Mouse (Mus musculus): ENCODE results near the gene Aldh1a2. TPM values are rescaled to one million over a fixed set of nuclear protein-coding genes. Genes with fewer than 3 reads are reported as not detected.

The Aldh1a2 gene
- polyA plus RNA-seq, 1 experiment from 2014 or later: 77.7 TPM

DNA sequence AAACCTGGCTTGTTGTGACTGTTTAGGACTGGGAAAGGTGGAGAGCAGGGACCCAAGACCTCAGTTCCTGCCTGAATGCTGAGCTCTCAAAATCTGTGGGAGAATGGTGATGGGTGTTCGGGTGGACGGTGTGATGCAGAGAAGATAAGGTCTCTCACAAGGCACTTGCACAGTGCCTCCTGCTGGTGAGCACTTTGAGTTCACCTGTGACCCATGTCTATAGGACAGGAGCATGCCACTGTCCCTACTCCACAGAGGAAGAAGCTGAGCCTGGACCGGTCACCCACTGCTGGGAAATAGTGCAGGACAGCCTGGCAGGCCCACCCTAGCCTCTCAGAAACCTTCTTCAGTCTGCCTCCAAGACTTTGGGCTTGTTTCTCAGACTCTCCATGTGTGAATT lies 100.4 kb downstream of the Aldh1a2 start:
- 87% methylated on average over 3 of the region's 3 CpGs for WGBS
- no peak overlapping the region for H3K4me3 ChIP-seq
- no peak overlapping the region for H3K4me2 ChIP-seq
- no peaks in the 10 kb centered on the region for H3K36me3 ChIP-seq
- no peaks in the 10 kb centered on the region for H3K9me3 ChIP-seq
- no peak overlapping the region for H3K9ac ChIP-seq
- H3K27ac ChIP-seq (replicated peaks): no peak overlapping the region
- ATAC-seq (ENCODE audit: low read depth): no peak
- no peaks in the 10 kb centered on the region for H3K4me1 ChIP-seq (replicated peaks)
- H3K27me3 ChIP-seq: peaks cover 9% of the 10 kb centered on the region

DNA sequence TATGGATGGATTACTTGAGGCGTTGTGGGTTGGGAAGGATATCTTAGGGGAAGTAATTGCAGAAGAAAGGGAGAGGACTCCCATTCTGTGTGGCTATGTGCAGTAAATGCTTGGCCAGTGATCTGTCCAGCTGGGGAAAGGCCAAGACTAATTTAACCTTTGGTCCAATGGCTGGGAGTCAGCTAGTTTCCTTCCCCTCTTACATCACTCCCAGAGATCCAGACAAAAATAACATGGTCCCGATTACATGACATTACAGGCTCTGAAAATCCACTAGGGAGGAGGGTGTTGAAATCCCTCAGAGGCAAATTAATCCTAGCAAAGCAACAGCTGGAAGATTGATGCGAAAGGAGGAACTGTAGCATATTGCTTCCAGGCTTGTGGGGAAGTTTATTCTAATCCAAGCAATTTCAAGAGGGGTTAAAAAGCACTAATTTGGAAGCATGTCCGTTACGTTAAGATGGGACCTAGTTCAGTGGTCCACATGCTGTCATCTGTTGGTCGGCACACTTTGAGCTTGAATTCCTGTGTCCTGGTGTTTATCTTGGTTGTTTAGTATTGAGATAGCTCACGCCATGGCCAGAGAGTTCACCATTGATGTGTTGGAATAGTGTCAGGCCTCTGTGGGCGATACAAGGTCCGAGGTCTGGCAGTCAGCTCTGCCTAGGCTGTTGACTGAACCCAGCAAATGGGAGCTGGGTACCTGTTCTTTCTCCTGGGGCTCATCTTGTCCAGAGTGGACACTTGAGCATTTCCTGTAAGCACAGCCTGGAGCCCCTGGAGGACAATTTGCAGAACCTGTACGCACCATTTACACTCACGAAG lies 101.7 kb downstream of the Aldh1a2 start:
- H3K36me3 ChIP-seq: no peaks in the 10 kb centered on the region
- ATAC-seq (ENCODE audit: low read depth): no peak
- 75% methylated on average over 11 of the region's 11 CpGs for WGBS

DNA sequence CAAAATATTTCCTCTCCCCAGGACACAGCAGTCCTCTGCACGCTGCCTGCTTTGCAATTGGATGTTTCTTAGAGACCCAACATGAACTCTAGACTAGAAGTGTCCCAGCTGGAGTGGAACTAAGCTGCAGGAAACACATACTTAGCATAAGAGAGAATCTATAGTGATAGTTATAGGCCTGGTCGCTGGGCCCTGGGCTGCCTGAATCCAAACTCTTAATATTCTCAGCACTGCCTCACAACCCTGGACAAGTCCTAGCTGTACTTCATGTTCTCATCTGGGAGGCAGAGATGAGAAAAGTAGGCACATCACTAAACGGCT lies 102.3 kb downstream of the Aldh1a2 start:
- ATAC-seq (ENCODE audit: low read depth): no peak
- H3K27me3 ChIP-seq: peaks cover 11% of the 10 kb centered on the region
- no peak overlapping the region for H3K27ac ChIP-seq (replicated peaks)
- H3K9ac ChIP-seq: no peak overlapping the region
- H3K4me1 ChIP-seq (replicated peaks): no peaks in the 10 kb centered on the region
- no peak overlapping the region for H3K4me2 ChIP-seq
- WGBS: 71% methylated on average over 3 of the region's 3 CpGs
- no peak overlapping the region for H3K4me3 ChIP-seq
- no peaks in the 10 kb centered on the region for H3K36me3 ChIP-seq
- no peaks in the 10 kb centered on the region for H3K9me3 ChIP-seq

More for the DNA sequence above, 101.7 kb downstream of the Aldh1a2 start:
- Histone ChIP-seq H3K4me3 (no peak overlapping the region), H3K9ac (no peak overlapping the region), H3K27me3 (peaks cover 11% of the 10 kb centered on the region), H3K4me2 (no peak overlapping the region), H3K4me1 (replicated peaks) (no peaks in the 10 kb centered on the region), H3K9me3 (no peaks in the 10 kb centered on the region), H3K27ac (replicated peaks) (no peak overlapping the region)

DNA sequence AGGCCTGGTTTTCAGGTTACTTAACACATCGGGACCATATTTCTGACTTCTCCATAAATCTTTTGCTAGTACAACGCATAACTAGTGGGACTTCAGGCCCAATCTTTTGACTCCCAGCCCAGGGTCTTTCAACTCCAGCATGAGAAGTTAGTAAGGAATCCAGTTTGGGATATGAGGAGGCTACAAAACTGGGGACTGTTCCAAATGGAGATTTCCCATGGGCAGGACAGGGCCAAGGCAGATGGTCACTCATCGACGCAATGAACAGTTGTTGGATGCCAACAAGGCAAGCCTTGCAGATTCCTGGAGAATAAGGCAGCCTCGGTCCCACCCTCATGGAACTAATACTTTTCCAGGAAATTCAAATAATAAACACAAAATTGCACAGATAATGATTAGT lies 104.2 kb downstream of the Aldh1a2 start:
- Histone ChIP-seq H3K27ac (replicated peaks) (no peak overlapping the region), H3K9me3 (no peaks in the 10 kb centered on the region), H3K4me3 (no peak overlapping the region), H3K27me3 (peaks cover 11% of the 10 kb centered on the region), H3K36me3 (no peaks in the 10 kb centered on the region), H3K4me1 (replicated peaks) (no peaks in the 10 kb centered on the region), H3K9ac (no peak overlapping the region), H3K4me2 (no peak overlapping the region)
- 94% methylated on average over 5 of the region's 5 CpGs for WGBS
- no peak for ATAC-seq (ENCODE audit: low read depth)

DNA sequence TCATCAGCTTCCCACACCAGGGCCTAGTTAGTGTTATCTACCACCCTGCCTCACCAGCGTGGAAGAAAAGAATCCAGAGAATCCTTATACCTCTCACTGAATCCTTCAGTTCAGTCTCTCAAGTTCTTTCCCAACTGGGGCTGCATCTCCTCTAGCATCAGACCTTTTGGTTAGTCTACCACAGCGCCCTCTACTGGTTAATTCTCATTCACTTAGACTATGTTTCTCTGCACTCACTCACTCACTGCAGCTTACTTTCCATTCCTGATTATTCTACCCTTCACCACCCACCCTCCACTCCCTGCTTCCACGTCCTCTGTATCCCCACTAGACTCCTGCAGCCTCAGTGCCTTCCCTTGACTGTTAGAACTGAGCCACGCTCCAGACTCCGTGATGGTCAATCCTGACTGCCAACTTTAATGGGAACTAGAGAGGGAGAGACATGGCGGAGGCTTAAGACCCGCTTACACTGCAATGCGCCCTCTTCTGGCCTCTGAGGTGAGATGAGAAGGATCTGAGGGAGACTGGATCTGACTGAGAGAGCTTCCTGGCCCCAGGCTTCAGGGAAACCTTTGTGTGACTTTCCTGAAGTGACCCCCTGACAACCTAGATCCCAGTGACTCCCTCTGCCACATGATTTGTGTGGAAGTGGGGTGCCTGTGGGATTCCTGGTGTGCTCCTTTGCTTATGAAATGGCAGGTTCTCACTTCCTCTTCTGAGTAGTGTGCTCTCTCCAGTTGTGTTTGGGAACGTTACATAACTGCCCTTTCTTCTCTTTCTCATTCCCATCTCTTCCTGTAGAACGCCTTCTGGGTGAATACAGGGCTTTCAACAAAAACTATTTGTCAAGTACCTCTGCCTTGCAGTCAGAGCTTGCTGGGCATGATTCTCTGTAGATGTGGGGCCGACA lies 104.9 kb downstream of the Aldh1a2 start:
- WGBS: 55% methylated on average over 11 of the region's 11 CpGs
- Histone ChIP-seq H3K9me3 (no peaks in the 10 kb centered on the region), H3K4me2 (no peak overlapping the region), H3K27me3 (peaks cover 13% of the 10 kb centered on the region), H3K9ac (no peak overlapping the region), H3K27ac (replicated peaks) (no peak overlapping the region), H3K36me3 (no peaks in the 10 kb centered on the region), H3K4me3 (no peak overlapping the region), H3K4me1 (replicated peaks) (no peaks in the 10 kb centered on the region)
- ATAC-seq (ENCODE audit: low read depth): no peak

DNA sequence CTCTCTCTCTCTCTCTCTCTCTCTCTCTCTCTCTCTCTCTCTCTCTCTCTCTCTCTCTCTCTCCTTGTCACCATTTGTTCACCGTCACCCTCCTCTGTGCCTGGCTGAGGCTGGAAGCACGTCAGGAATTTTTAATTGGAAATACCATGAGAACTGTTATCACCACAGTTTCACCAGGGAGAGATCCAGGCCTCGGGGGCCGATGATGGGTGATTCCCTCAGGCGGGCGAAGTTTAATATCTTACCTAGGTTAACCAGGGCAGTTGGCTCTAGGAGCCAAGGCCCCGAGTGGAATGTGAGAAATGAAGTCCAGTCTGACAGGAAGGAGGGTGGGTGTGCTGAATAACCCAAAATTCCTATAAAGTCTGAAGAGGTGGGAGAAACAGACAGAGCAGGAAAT lies 105.8 kb downstream of the Aldh1a2 start:
- Histone ChIP-seq H3K27me3 (peaks cover 16% of the 10 kb centered on the region), H3K4me1 (replicated peaks) (0 out of 2 replicates have a peak, but pooled peaks cover 4% of the 10 kb centered on the region), H3K4me3 (no peak overlapping the region), H3K36me3 (no peaks in the 10 kb centered on the region), H3K9me3 (no peaks in the 10 kb centered on the region), H3K27ac (replicated peaks) (no peak overlapping the region), H3K9ac (no peak overlapping the region), H3K4me2 (no peak overlapping the region)
- WGBS: 77% methylated on average over 7 of the region's 7 CpGs
- no peak for ATAC-seq (ENCODE audit: low read depth)

DNA sequence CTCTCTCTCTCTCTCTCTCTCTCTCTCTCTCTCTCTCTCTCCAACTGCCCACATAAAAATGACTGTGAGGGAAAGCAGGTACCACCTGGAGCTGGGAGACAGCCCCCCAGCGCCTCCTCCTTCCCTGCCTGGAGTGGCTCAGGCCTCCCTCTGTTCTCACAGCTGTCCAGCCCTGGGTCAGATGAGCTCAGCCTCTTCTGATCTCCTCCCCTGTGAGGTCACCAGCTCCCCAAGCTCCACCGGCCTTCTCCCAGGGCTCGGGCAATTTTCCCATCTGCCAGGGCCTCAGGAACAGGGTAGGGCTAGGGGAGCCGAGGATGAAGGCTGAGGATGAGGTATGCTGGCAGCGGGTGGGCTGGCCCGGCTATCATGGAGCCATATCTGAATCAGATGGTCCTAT lies 106.3 kb downstream of the Aldh1a2 start:
- Histone ChIP-seq H3K36me3 (no peaks in the 10 kb centered on the region), H3K9me3 (no peaks in the 10 kb centered on the region), H3K27ac (replicated peaks) (no peak overlapping the region), H3K4me3 (no peak overlapping the region), H3K27me3 (peaks cover 13% of the 10 kb centered on the region), H3K4me1 (replicated peaks) (0 out of 2 replicates have a peak, but pooled peaks cover 5% of the 10 kb centered on the region), H3K9ac (no peak overlapping the region), H3K4me2 (no peak overlapping the region)
- no peak for ATAC-seq (ENCODE audit: low read depth)
- WGBS: 68% methylated on average over 6 of the region's 6 CpGs

DNA sequence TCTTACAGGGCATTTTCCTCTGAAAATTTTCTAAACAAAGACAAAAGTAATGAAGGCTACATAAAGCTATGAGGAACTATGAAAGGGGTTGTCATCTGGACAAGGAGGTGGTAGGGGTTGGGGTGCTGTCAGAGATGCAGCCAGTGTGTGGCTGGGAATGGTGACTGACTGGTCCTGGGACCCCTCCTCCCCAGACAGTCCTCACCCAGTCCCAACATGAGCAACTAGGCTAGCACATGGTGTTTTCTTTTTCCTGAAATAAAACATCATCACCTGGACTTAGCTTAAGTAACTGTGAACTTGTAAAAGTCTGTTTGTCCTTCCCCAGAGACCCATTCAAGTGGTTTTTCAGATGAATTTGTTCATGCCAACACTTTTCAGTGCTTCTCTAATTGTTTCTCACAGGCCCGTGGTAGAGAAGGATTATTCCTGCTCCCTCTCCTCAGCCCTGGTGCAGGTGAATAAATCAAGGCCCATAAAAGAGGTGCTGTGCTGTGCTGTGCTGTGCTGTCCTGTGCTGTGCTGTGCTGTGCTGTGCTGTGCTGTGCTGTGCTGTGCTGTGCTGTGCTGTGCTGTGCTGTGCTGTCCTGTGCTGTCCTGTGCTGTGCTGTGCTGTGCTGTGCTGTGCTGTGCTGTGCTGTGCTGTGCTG lies 107.8 kb downstream of the Aldh1a2 start:
- H3K27ac ChIP-seq (replicated peaks): no peak overlapping the region
- no peaks in the 10 kb centered on the region for H3K9me3 ChIP-seq
- no peak overlapping the region for H3K4me3 ChIP-seq
- WGBS: 42% methylated on average over 1 of the region's 1 CpGs
- no peak overlapping the region for H3K4me2 ChIP-seq
- H3K36me3 ChIP-seq: no peaks in the 10 kb centered on the region
- H3K27me3 ChIP-seq: peaks cover 10% of the 10 kb centered on the region
- H3K9ac ChIP-seq: no peak overlapping the region
- ATAC-seq (ENCODE audit: low read depth): no peak
- H3K4me1 ChIP-seq (replicated peaks): 0 out of 2 replicates have a peak, but pooled peaks cover 5% of the 10 kb centered on the region

DNA sequence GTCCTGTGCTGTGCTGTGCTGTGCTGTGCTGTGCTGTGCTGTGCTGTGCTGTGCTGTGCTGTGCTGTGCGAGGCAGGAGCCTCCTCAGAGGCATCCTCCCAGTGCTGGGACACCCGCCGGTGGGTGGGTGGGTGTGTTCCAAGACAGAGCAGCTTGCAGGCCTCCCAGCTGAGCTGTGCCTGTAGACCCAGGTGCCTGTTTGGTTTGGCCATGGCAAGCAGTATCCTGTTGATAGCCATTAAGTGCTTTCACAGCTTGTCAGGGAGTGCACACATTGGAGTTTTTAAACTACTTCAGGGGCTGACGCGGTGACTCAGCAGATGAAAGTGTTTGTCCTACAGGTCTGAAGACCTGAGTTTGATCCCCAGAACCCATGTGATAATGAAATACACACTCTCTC lies 108.5 kb downstream of the Aldh1a2 start:
- no peak for ATAC-seq (ENCODE audit: low read depth)
- no peak overlapping the region for H3K27ac ChIP-seq (replicated peaks)
- H3K4me2 ChIP-seq: no peak overlapping the region
- peaks cover 10% of the 10 kb centered on the region for H3K27me3 ChIP-seq
- 0 out of 2 replicates have a peak, but pooled peaks cover 5% of the 10 kb centered on the region for H3K4me1 ChIP-seq (replicated peaks)
- H3K36me3 ChIP-seq: no peaks in the 10 kb centered on the region
- no peak overlapping the region for H3K9ac ChIP-seq
- H3K4me3 ChIP-seq: no peak overlapping the region
- H3K9me3 ChIP-seq: no peaks in the 10 kb centered on the region
- WGBS: 72% methylated on average over 5 of the region's 5 CpGs

DNA sequence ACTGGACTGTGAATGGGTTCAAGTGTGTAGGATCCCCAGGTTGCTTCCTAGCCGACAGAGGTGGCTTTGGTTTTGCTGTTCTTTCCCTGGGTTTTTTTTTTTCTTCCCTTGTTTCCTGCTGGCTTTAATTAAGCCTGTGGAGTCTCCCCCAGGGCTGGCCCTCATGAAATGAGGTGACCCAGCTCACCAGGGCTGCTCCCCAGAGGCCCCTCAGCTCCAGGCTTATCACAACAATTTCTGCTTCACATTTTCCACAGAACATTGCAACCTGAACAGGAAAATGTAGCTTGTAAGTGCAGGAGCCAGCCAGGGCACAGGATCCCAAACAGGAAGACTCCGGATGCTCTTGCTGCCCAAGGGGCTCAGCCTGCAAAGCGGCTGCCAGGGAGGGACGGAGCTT lies 110.7 kb downstream of the Aldh1a2 start:
- no peaks in the 10 kb centered on the region for H3K9me3 ChIP-seq
- no peak overlapping the region for H3K27ac ChIP-seq (replicated peaks)
- no peak overlapping the region for H3K4me3 ChIP-seq
- no peaks in the 10 kb centered on the region for H3K36me3 ChIP-seq
- H3K4me2 ChIP-seq: no peak overlapping the region
- no peak overlapping the region for H3K9ac ChIP-seq
- peaks cover 10% of the 10 kb centered on the region; the same call in 1 of the 2 replicates for H3K27me3 ChIP-seq
- H3K4me1 ChIP-seq (replicated peaks): 0 out of 2 replicates have a peak, but pooled peaks cover 5% of the 10 kb centered on the region
- no peak for ATAC-seq (ENCODE audit: low read depth)
- 81% methylated on average over 4 of the region's 4 CpGs for WGBS

DNA sequence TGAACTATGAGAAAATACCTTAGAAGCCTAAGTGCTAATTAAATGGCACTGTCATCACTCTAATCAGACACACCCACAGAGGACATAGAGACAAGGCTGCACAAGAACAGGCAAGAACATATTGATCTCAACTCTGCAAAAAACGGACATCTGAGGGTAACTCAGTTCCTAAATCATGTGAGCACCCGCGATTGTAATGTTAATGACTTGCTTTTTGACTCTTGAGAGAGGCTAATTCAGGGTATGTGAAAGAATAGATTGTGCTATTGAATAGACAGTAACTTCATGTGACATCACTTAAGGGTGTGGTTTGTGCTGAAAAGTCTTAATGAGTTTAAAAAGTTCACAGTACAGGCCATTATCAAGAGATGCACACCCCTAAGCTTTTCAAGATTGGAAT lies 116.1 kb downstream of the Aldh1a2 start:
- no peak overlapping the region for H3K4me2 ChIP-seq
- no peaks in the 10 kb centered on the region for H3K36me3 ChIP-seq
- no peak overlapping the region for H3K4me3 ChIP-seq
- H3K27ac ChIP-seq (replicated peaks): no peak overlapping the region
- no peak for ATAC-seq (ENCODE audit: low read depth)
- H3K4me1 ChIP-seq (replicated peaks): no peaks in the 10 kb centered on the region
- H3K9ac ChIP-seq: no peak overlapping the region
- WGBS: 53% methylated on average over 3 of the region's 3 CpGs
- H3K9me3 ChIP-seq: no peaks in the 10 kb centered on the region
- peaks cover 9% of the 10 kb centered on the region for H3K27me3 ChIP-seq

DNA sequence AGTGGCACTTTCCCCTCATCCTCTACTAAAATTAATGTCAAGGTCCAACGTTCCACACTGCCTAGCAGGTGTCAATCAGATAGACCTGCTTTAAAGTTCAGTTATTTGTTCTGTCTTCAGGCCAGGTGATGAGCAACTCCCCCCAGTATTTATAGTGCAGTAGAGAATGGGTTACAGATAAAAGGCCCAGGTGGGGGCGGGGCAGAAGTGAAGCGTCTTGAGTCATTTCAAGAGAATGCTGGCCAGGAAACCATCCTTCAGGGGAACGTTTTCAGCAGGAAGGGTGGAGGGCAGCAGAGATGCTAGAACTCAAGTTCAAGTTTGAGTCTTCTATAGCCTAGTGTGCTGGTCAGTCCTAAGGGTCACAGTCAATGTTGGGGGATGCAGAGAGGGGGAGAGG lies 121.1 kb downstream of the Aldh1a2 start:
- H3K9me3 ChIP-seq: no peaks in the 10 kb centered on the region
- H3K27me3 ChIP-seq: peaks cover 26% of the 10 kb centered on the region
- WGBS: 65% methylated on average over 4 of the region's 4 CpGs

More for the DNA sequence above, 121.1 kb downstream of the Aldh1a2 start:
- Histone ChIP-seq H3K4me2 (no peak overlapping the region), H3K27ac (replicated peaks) (no peak overlapping the region), H3K4me3 (no peak overlapping the region), H3K36me3 (no peaks in the 10 kb centered on the region), H3K4me1 (replicated peaks) (no peaks in the 10 kb centered on the region), H3K9ac (no peak overlapping the region)
- ATAC-seq (ENCODE audit: low read depth): no peak
